Mouse (Mus musculus): ENCODE data around the gene Try10.
"Not testable (repeated sequence)": the region's sequence is repeated elsewhere in the genome, so short reads cannot be mapped to it uniquely, and the experiment has no call there.

The Try10 gene

GRCm38 (mm10) chr6:41353932-41354331 is at the start of gene Try10:
Try10 (plus strand) TSS chr6:41354105.
- no peak for DNase-seq (ENCODE audit: low spot score in 2 of 2)

GRCm38 (mm10) chr6:41316741-41317140 is 37.2 kb upstream of the Try10 start, which contains the start of gene Try5:
Try5 (minus strand) TSS chr6:41316841.
- DNase-seq (ENCODE audit: low spot score in 2 of 2): not testable (repeated sequence)

GRCm38 (mm10) chr6:41373772-41374171 is 19.9 kb downstream of the Try10 start:
- not testable (repeated sequence) for DNase-seq (ENCODE audit: low spot score in 2 of 2)

- not testable (repeated sequence) for DNase-seq (ENCODE audit: low spot score in 2 of 2)
Observed at GRCm38 (mm10) chr6:41377578-41377977, 23.7 kb downstream of the Try10 start, which contains the start of gene Prss3. Prss3 (minus strand) TSS chr6:41377678.

GRCm38 (mm10) chr6:41386781-41387180 is 32.9 kb downstream of the Try10 start:
- DNase-seq (ENCODE audit: low spot score in 2 of 2): no peak

- not testable (repeated sequence) for DNase-seq (ENCODE audit: low spot score in 2 of 2)
Observed at GRCm38 (mm10) chr6:41391640-41392039, 37.7 kb downstream of the Try10 start.

- not testable (repeated sequence) for DNase-seq (ENCODE audit: low spot score in 2 of 2)
Observed at GRCm38 (mm10) chr6:41392056-41392455, 38.2 kb downstream of the Try10 start, which contains the start of gene Gm5771. Gm5771 (plus strand) TSS chr6:41392356.
